Mouse (Mus musculus): ENCODE data around the gene Mast1. TPM values are rescaled to one million over a fixed set of nuclear protein-coding genes. Genes with fewer than 3 reads are reported as not detected.

Gene Mast1
- polyA plus RNA-seq, 1 experiment = 0.01 TPM

DNA sequence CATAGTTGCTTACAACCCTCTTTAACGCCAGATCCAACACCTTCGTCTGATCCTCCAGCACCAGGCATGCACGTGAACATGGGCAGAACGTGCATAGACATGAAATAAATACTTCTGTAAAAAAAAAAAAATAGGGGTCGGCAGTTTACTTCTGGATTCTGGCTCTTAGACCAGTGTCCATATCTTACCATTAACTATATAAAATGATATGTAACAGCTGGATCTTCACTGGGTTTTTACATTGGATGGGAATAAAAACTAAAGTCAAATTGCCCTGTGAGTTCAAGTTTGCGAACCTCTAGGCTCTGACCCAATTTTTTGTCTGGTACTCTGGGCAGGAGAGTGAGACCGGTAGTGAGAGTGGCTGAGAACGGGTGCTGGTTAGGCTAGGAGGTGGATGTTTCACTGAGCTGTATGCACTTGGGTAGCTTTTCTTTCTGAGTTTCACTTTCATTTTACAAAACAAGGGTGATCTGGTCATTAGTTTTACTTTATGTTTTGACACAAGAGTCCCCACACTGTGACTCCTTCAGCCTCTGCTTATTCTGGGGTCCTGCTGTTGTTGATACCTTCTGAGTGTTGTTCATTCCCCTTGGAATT is 37.5 kb upstream of the Mast1 start:
- Histone ChIP-seq H3K36me3 (ENCODE audit: control insufficient read depth) (peaks cover 58% of the 10 kb centered on the region), H3K4me1 (ENCODE audit: control insufficient read depth) (peaks cover 88% of the 10 kb centered on the region), H3K4me3 (replicated peaks) (peak overlapping the region; percentile 71), H3K9me3 (ENCODE audit: control insufficient read depth, low read length) (no peaks in the 10 kb centered on the region), H3K27me3 (ENCODE audit: control insufficient read depth) (peaks cover 16% of the 10 kb centered on the region)
- TF ChIP-seq TAL1 (IDR thresholded peaks at IDR 0.05; ENCODE audit: low read length) (no peak), GATA1 (IDR thresholded peaks at IDR 0.05; ENCODE audit: low read length) (no peak)

DNA sequence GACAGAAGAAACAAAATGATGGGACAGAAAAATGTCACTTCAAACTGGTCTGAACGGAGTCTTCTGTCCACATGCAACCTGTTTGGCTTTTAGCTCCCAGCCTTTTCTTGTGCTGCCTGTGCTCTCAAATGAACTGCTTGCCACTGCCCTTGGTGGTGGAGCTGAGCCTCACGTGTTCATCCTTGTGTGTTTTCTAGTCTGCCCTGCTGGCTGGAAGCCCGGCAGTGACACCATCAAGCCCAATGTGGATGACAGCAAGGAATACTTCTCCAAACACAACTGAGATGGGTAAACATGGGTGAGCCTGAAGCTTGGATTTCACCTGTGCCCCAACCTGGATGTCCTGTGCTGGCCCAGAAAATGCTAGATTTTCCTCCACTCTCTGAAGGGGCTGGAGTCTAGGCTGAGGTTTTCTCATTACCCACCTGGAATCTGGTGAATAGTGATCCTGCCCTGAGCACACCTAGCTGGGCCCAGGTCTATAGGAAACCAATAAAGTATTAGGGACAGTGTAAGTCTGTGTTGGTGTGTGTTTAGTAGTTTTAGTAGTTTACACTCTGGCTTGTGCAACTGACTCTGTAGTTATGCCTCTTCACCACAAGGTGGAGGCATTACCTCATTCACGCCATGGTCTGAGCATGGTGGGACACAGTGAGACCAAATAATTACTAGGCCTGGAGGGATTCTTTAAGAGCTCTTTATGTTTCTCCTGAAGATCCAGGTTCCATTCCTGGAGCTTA is 36.8 kb upstream of the Mast1 start:
- Histone ChIP-seq H3K36me3 (ENCODE audit: control insufficient read depth) (peaks cover 60% of the 10 kb centered on the region), H3K9me3 (ENCODE audit: control insufficient read depth, low read length) (no peaks in the 10 kb centered on the region), H3K27me3 (ENCODE audit: control insufficient read depth) (peaks cover 16% of the 10 kb centered on the region), H3K4me1 (ENCODE audit: control insufficient read depth) (peaks cover 85% of the 10 kb centered on the region), H3K4me3 (replicated peaks) (peak overlapping the region; percentile 79)
- TF ChIP-seq TAL1 (IDR thresholded peaks at IDR 0.05; ENCODE audit: low read length) = no peak

DNA sequence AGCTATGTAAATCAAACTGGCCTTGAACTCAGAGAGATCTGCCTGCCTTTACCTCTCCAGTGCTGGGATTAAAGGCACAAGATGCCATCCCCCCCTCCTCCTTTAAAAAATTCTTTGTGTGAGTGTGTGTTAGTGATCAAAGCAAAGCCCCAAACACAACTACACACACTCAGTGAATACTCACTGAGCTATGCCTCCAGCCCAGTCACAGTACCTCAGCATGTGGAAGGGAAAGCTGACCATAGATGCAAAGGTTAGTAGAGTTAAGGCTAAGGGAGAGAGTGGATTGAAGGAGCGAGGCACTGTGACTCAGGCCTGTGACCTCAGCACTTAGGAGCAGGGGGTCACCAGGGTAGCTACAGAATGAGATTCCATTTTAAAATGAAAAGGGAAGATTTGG is 35.9 kb upstream of the Mast1 start:
- H3K4me1 ChIP-seq (ENCODE audit: control insufficient read depth) = peaks cover 85% of the 10 kb centered on the region
- H3K36me3 ChIP-seq (ENCODE audit: control insufficient read depth) = peaks cover 60% of the 10 kb centered on the region
- H3K9me3 ChIP-seq (ENCODE audit: control insufficient read depth, low read length) = no peaks in the 10 kb centered on the region
- H3K27me3 ChIP-seq (ENCODE audit: control insufficient read depth) = peaks cover 7% of the 10 kb centered on the region
- TF ChIP-seq TAL1 (IDR thresholded peaks at IDR 0.05; ENCODE audit: low read length) = no peak
- no peak for TF ChIP-seq GATA1 (IDR thresholded peaks at IDR 0.05; ENCODE audit: low read length)
- peak overlapping the region; percentile 79 for H3K4me3 ChIP-seq (replicated peaks)

DNA sequence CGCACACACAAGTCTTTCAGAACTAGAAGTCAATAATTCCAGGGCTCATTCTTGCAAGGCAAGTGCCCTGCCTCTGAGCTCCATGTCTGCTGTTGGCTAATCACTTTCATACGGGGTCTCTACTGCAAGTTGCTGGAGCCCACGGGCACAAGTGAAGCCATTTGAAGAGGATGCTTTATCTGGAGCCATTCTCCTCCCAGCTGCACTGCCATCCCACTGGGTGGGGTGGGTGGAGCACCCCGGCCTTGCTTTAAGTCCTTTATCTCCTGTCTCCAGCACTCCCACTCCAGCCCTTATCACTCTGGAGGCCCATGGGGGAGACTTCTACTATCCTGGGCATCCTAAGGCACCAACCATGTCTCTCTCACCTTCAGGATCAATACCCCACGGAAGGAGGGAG is 33.8 kb upstream of the Mast1 start:
- Histone ChIP-seq H3K4me1 (ENCODE audit: control insufficient read depth) (peaks cover 84% of the 10 kb centered on the region), H3K36me3 (ENCODE audit: control insufficient read depth) (peaks cover 71% of the 10 kb centered on the region), H3K4me3 (replicated peaks) (peak overlapping the region; percentile 79), H3K27me3 (ENCODE audit: control insufficient read depth) (no peaks in the 10 kb centered on the region), H3K9me3 (ENCODE audit: control insufficient read depth, low read length) (peaks cover 2% of the 10 kb centered on the region; the same call in 1 of the 2 replicates)
- TF ChIP-seq GATA1 (IDR thresholded peaks at IDR 0.05; ENCODE audit: low read length) = peak; percentile 97
- TF ChIP-seq TAL1 (IDR thresholded peaks at IDR 0.05; ENCODE audit: low read length) = peak; percentile 88

DNA sequence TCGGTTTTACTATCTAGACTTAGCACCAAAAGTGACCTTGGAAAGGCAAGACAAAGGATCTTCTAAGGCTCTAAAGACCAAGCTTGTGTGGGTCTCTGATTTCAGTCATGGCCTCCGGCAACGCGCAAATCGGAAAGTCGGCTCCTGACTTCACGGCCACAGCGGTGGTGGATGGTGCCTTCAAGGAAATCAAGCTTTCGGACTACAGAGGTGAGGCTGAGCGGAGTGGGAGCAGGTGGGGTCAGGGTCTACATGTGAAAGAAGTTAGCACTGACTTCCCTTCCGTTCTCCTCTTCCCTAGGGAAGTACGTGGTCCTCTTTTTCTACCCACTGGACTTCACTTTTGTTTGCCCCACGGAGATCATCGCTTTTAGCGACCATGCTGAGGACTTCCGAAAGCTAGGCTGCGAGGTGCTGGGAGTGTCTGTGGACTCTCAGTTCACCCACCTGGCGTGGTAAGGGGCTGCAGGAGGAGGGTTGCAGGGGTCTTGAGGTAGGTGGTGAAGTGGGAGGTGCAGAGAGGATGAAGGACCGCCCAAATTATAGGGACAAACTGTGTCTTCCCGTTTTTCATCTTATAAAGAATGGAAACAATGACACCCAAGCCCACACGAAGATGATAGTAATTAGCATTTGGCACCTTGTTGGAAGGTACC is 33.1 kb upstream of the Mast1 start:
- H3K36me3 ChIP-seq (ENCODE audit: control insufficient read depth) = peaks cover 69% of the 10 kb centered on the region
- H3K27me3 ChIP-seq (ENCODE audit: control insufficient read depth) = no peaks in the 10 kb centered on the region
- peak overlapping the region; percentile 79 for H3K4me3 ChIP-seq (replicated peaks)
- H3K4me1 ChIP-seq (ENCODE audit: control insufficient read depth) = peaks cover 82% of the 10 kb centered on the region
- peaks cover 2% of the 10 kb centered on the region; the same call in 1 of the 2 replicates for H3K9me3 ChIP-seq (ENCODE audit: control insufficient read depth, low read length)
- no peak for TF ChIP-seq GATA1 (IDR thresholded peaks at IDR 0.05; ENCODE audit: low read length)
- TF ChIP-seq TAL1 (IDR thresholded peaks at IDR 0.05; ENCODE audit: low read length) = no peak

DNA sequence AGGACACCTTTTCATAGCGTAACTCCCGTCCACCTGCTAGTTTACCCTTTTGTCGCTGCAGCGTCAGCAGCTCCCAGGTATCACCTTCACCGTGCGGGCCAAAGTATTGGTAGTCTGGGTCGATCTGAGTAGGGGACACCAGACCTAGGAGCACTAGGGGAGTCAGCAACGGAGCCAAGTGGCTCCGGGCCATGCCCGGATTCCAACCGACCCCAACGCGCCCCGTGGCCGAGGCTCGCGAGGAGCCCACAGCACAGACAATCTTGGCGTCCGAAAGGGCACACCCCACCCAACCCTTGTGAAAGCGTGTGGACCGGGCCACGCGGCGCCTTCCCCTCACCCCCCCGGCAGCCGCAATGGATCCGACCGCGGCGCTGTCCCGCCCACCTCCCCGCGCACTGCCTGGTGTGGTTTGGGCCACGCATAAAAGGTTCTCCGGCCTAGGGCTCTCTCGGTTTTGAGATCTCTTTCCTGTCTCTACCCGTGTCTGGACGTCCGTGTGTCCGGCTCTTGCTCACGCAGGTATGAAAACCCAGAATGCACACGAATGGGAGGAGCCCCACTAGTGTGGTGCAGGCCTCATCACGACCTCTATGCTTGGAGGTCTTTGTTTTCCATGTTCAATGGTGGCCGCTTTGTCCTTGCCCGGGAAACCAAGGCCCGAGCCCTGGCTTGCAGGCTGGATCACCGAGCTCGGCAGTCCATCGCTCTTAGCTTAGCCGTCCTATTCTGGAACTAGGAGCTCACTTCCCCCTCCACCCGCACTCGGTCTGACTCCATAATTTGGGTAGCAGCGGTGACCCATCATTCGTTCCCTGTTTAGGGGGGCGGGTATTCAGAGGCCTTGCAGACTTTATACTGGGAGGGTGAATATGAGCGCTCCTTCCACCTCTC is 32.3 kb upstream of the Mast1 start, which contains the start of the genes Gm49661, Prdx2 and Rnaseh2a:
Gene Gm49661 (minus strand): TSS at position 193 of the 894 bp plus-strand sequence.
Gene Prdx2 (plus strand): TSS at position 347 of the 894 bp plus-strand sequence.
Gene Rnaseh2a (minus strand): TSS at position 527 of the 894 bp plus-strand sequence.
- H3K36me3 ChIP-seq (ENCODE audit: control insufficient read depth) = peaks cover 67% of the 10 kb centered on the region
- H3K4me1 ChIP-seq (ENCODE audit: control insufficient read depth) = peaks cover 80% of the 10 kb centered on the region
- TF ChIP-seq GATA1 (IDR thresholded peaks at IDR 0.05; ENCODE audit: low read length) (no peak), TAL1 (IDR thresholded peaks at IDR 0.05; ENCODE audit: low read length) (no peak)
- H3K27me3 ChIP-seq (ENCODE audit: control insufficient read depth) = no peaks in the 10 kb centered on the region
- H3K9me3 ChIP-seq (ENCODE audit: control insufficient read depth, low read length) = peaks cover 2% of the 10 kb centered on the region; the same call in 1 of the 2 replicates
- H3K4me3 ChIP-seq (replicated peaks) = peak within 1 kb of the TSS; percentile 79

DNA sequence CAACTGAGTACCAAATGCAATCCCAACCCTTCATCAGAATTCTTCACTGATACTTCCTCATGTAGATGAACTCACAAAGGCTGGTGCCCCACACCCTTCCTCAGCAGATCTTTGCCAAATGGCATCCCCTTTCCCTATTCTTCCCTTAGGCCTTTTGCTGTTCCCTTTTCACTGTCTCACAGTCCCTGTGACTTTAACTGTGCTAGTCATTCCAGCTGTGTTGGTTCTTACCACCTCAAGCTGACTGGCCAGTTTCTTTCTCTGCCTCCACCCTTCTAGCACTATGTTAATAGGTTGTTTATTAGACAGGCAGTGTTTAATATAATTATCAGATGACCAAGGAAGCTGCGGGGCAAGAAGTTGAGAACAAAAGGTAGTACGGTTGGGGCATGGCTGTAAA is 31.5 kb upstream of the Mast1 start:
- TF ChIP-seq TAL1 (IDR thresholded peaks at IDR 0.05; ENCODE audit: low read length) = no peak
- no peak for TF ChIP-seq GATA1 (IDR thresholded peaks at IDR 0.05; ENCODE audit: low read length)
- H3K9me3 ChIP-seq (ENCODE audit: control insufficient read depth, low read length) = peaks cover 2% of the 10 kb centered on the region; the same call in 1 of the 2 replicates
- H3K36me3 ChIP-seq (ENCODE audit: control insufficient read depth) = peaks cover 67% of the 10 kb centered on the region
- peak overlapping the region; percentile 79 for H3K4me3 ChIP-seq (replicated peaks)
- peaks cover 78% of the 10 kb centered on the region for H3K4me1 ChIP-seq (ENCODE audit: control insufficient read depth)
- no peaks in the 10 kb centered on the region for H3K27me3 ChIP-seq (ENCODE audit: control insufficient read depth)

DNA sequence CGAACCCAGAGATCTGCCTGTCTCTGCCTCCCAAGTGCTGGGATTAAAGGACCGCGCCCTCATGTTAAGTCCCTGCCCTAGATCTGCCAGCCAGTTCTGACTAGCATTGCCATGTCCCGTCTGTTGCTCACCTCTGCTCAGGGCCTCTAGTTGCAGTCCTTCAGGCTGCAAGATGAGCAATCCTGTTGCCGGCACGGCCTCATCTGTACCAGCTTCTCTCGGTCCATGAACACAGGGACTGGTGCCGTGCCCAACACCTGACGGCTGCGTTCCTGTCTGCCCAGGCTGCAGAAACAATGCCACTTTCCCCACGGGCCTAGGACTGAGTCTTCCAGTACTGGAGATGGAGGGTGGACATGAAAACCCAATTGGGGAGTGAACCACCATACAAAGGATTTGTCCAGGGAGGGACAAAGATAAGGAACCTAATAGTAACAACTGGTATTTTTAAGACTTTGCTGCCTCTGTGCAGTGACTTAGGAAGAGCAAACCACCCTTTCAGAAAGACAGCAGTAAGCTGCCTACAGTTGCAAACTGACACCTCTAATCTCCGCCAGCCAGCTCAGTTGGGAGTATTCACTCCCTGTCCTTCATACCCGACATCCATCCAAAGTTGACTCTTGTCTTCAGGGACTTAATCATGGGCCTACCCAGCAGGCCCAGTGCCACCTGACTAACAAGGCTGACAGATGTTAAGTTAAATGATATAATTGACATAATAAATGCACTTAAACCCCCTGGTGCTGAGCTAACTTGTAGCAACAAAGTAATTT is 30.6 kb upstream of the Mast1 start:
- Histone ChIP-seq H3K27me3 (ENCODE audit: control insufficient read depth) (no peaks in the 10 kb centered on the region), H3K36me3 (ENCODE audit: control insufficient read depth) (peaks cover 64% of the 10 kb centered on the region), H3K4me1 (ENCODE audit: control insufficient read depth) (peaks cover 73% of the 10 kb centered on the region), H3K9me3 (ENCODE audit: control insufficient read depth, low read length) (peaks cover 2% of the 10 kb centered on the region; the same call in 1 of the 2 replicates), H3K4me3 (replicated peaks) (peak overlapping the region; percentile 79)
- TF ChIP-seq TAL1 (IDR thresholded peaks at IDR 0.05; ENCODE audit: low read length) (peak; percentile 56), GATA1 (IDR thresholded peaks at IDR 0.05; ENCODE audit: low read length) (no peak)

Measured in erythroblast, embryonic 14.5 days (primary cell).